In genomic region chr5:31597430-31597944, GRCm38 (mm10) we compare ENCODE assay signal across 9 mouse cellular contexts. TPM values are rescaled to one million over a fixed set of nuclear protein-coding genes. Genes with fewer than 3 reads are reported as not detected.
DNase-seq lines count a peak whose midpoint lies in the region; ATAC-seq and TF ChIP-seq lines count a peak whose summit lies in the region.
"Had no signal": no experiment of that assay in that cellular context is flagged by ENCODE, and none has a peak within 500 bp of the region (broad histone marks: within the 10 kb centered on the region; RNA-seq: fewer than 3 reads in every experiment).

No protein-coding gene starts in this region.

- no peaks in the 10 kb centered on the region for H3K9me3 ChIP-seq in forebrain, embryonic 11.5 days (ENCODE audit: control insufficient read depth, low read length)
- no peaks in the 10 kb centered on the region for H3K9me3 ChIP-seq in forebrain, embryonic 14.5 days (replicated peaks; ENCODE audit: control insufficient read depth, low read length)
- H3K9me3 ChIP-seq in kidney, postnatal 0 days (replicated peaks; ENCODE audit: low read length): no peaks in the 10 kb centered on the region
- no peaks in the 10 kb centered on the region for H3K9me3 ChIP-seq in ES-E14 (ENCODE audit: control insufficient read depth, insufficient read depth, low read depth, low read length)
- no peaks in the 10 kb centered on the region for H3K9me3 ChIP-seq in intestine, postnatal 0 days (ENCODE audit: control insufficient read depth)
- H3K9me3 ChIP-seq: midbrain, embryonic 12.5 days had no signal

- 0 out of 2 replicates have a peak, but pooled peaks cover 4% of the 10 kb centered on the region for H3K4me1 ChIP-seq in forebrain, embryonic 11.5 days (replicated peaks; ENCODE audit: control insufficient read depth, insufficient read depth, low read length)
- H3K4me1 ChIP-seq in forebrain, embryonic 14.5 days (ENCODE audit: control insufficient read depth, insufficient read depth, low read length): 0 out of 2 replicates have a peak, but pooled peaks cover 2% of the 10 kb centered on the region
- H3K4me1 ChIP-seq in kidney, postnatal 0 days (replicated peaks; ENCODE audit: insufficient read depth, low read length): peaks cover 9% of the 10 kb centered on the region; the same call in 1 of the 2 replicates
- peaks cover under 1 to 5% of the 10 kb centered on the region in 2 experiments; a peak in 1 of 4 replicates for H3K4me1 ChIP-seq in ES-E14 (ENCODE audit: control insufficient read depth in 2 of 2, insufficient read depth in 2 of 2, low read length in 2 of 2, poor library complexity in 1 of 2)
- 0 out of 2 replicates have a peak, but pooled peaks cover under 1% of the 10 kb centered on the region for H3K4me1 ChIP-seq in intestine, postnatal 0 days (replicated peaks; ENCODE audit: control insufficient read depth, insufficient read depth, low read length)

- H3K36me3 ChIP-seq in forebrain, embryonic 11.5 days (ENCODE audit: control insufficient read depth, insufficient read depth, low read length): no peaks in the 10 kb centered on the region
- no peaks in the 10 kb centered on the region for H3K36me3 ChIP-seq in forebrain, embryonic 14.5 days (ENCODE audit: control insufficient read depth, insufficient read depth, low read length)
- no peaks in the 10 kb centered on the region for H3K36me3 ChIP-seq in kidney, postnatal 0 days (ENCODE audit: insufficient read depth, low read length)
- H3K36me3 ChIP-seq in ES-E14 (ENCODE audit: control insufficient read depth, insufficient read depth, low read length, poor library complexity, severe bottlenecking): no peaks in the 10 kb centered on the region
- no peaks in the 10 kb centered on the region for H3K36me3 ChIP-seq in intestine, postnatal 0 days (ENCODE audit: control insufficient read depth, insufficient read depth)
- H3K36me3 ChIP-seq: midbrain, embryonic 12.5 days had no signal

- no peak overlapping the region for H3K4me3 ChIP-seq in forebrain, embryonic 11.5 days (ENCODE audit: low read depth, low read length)
- H3K4me3 ChIP-seq in forebrain, embryonic 14.5 days (ENCODE audit: low read depth, low read length): no peak overlapping the region
- no peak overlapping the region for H3K4me3 ChIP-seq in kidney, postnatal 0 days (replicated peaks; ENCODE audit: low read depth, low read length)
- H3K4me3 ChIP-seq in ES-E14 (ENCODE audit: insufficient read depth in 1 of 2, low read depth in 1 of 2, low read length in 2 of 2, poor library complexity in 1 of 2, severe bottlenecking in 1 of 2): peak overlapping the region in 1 of 2 experiments; percentile 77; a peak in 2 of 4 replicates
- peak overlapping the region; percentile 30 for H3K4me3 ChIP-seq in intestine, postnatal 0 days (ENCODE audit: low read depth, low read length)

- ATAC-seq in forebrain, embryonic 11.5 days (replicated peaks; ENCODE audit: low FRiP score): no peak
- no peak for ATAC-seq in forebrain, embryonic 14.5 days
- no peak for ATAC-seq in kidney, postnatal 0 days (replicated peaks; ENCODE audit: low FRiP score, low read depth)
- ATAC-seq in intestine, postnatal 0 days: no peak

- H3K4me2 ChIP-seq in forebrain, embryonic 11.5 days (ENCODE audit: low read depth, low read length, severe bottlenecking): no peak overlapping the region; the same call in 1 of the 2 replicates
- H3K4me2 ChIP-seq in forebrain, embryonic 14.5 days (ENCODE audit: low read length): no peak overlapping the region
- H3K4me2 ChIP-seq in kidney, postnatal 0 days (ENCODE audit: low read length): 0 out of 2 replicates have a peak overlapping the region, but pooled peaks have one; percentile 14
- peak overlapping the region; percentile 69 for H3K4me2 ChIP-seq in intestine, postnatal 0 days (replicated peaks; ENCODE audit: low read depth)

- TF ChIP-seq CTCF in kidney, postnatal 0 days (IDR thresholded peaks at IDR 0.05; ENCODE audit: low read depth): no peak
- no peak for TF ChIP-seq CTCF in intestine, postnatal 0 days (IDR thresholded peaks at IDR 0.05; ENCODE audit: low read depth)

- 66% methylated on average over 6 of the region's 6 CpGs for WGBS in forebrain, embryonic 11.5 days
- WGBS in forebrain, embryonic 14.5 days: 73% methylated on average over 6 of the region's 6 CpGs
- 83% methylated on average over 6 of the region's 6 CpGs for WGBS in kidney, postnatal 0 days
- WGBS in intestine, postnatal 0 days: 41% methylated on average over 6 of the region's 6 CpGs

- in situ Hi-C loops in ES-E14 (cut with MboI; ENCODE audit: low sequenced_read_pairs in 2 of 2, unreplicated experiment in 2 of 2): loop anchor here (10.0 to 25.0 kb wide), 2 partner anchors 590 to 597 kb away; no protein-coding TSS in a partner anchor

- H3K27me3 ChIP-seq in forebrain, embryonic 11.5 days (ENCODE audit: control insufficient read depth, insufficient read depth, low read length): no peaks in the 10 kb centered on the region
- H3K27me3 ChIP-seq in forebrain, embryonic 14.5 days (replicated peaks; ENCODE audit: control insufficient read depth, insufficient read depth, low read length): no peaks in the 10 kb centered on the region
- no peaks in the 10 kb centered on the region for H3K27me3 ChIP-seq in kidney, postnatal 0 days (ENCODE audit: insufficient read depth, low read length)
- no peaks in the 10 kb centered on the region for H3K27me3 ChIP-seq in intestine, postnatal 0 days (replicated peaks; ENCODE audit: control insufficient read depth, insufficient read depth, low read length)

- peak; percentile 26 for DNase-seq in forebrain, embryonic 11.5 days (ENCODE audit: low spot score)
- DNase-seq in forebrain, embryonic 14.5 days (ENCODE audit: low spot score): no peak
- no peak for DNase-seq in kidney, postnatal 0 days (ENCODE audit: low spot score)
- no peak for DNase-seq in kidney, postnatal 36 days
- no peak for DNase-seq in ES-E14 (ENCODE audit: low read depth, low spot score)
- DNase-seq in cerebellum, postnatal 4 days (ENCODE audit: low spot score in 2 of 2): no peak
- no peak for DNase-seq in natural killer cell, adult 2 months (ENCODE audit: low spot score in 2 of 2)

- no peak overlapping the region for H3K9ac ChIP-seq in forebrain, embryonic 11.5 days (ENCODE audit: low read length)
- no peak overlapping the region for H3K9ac ChIP-seq in forebrain, embryonic 14.5 days (ENCODE audit: low read length)
- no peak overlapping the region for H3K9ac ChIP-seq in kidney, postnatal 0 days (ENCODE audit: low read depth, low read length)
- peak overlapping the region; percentile 67; the same call in 1 of the 2 replicates for H3K9ac ChIP-seq in ES-E14 (ENCODE audit: insufficient read depth, low read depth, low read length, poor library complexity, severe bottlenecking)
- H3K9ac ChIP-seq in intestine, postnatal 0 days (ENCODE audit: low read depth, low read length): 0 out of 2 replicates have a peak overlapping the region, but pooled peaks have one; percentile 32

- no peak overlapping the region for H3K27ac ChIP-seq in forebrain, embryonic 11.5 days (ENCODE audit: low read depth, low read length)
- H3K27ac ChIP-seq in forebrain, embryonic 14.5 days (ENCODE audit: low read depth, low read length): no peak overlapping the region
- no peak overlapping the region for H3K27ac ChIP-seq in kidney, postnatal 0 days
- H3K27ac ChIP-seq in ES-E14 (ENCODE audit: insufficient read depth, low read depth, low read length, poor library complexity, severe bottlenecking): no peak overlapping the region
- H3K27ac ChIP-seq in intestine, postnatal 0 days (ENCODE audit: low read depth, low read length): peak overlapping the region; percentile 31; the same call in 1 of the 2 replicates
- H3K27ac ChIP-seq: midbrain, embryonic 12.5 days had no signal

TF ChIP-seq in ES-E14, 5 proteins besides CTCF, POLR2A, EP300 and RAD21:
- TF ChIP-seq MAFK (IDR thresholded peaks at IDR 0.05; ENCODE audit: insufficient read depth, low read depth, low read length) (no peak), CHD2 (IDR thresholded peaks at IDR 0.05; ENCODE audit: low read depth, low read length) (no peak), ZNF384 (IDR thresholded peaks at IDR 0.05; ENCODE audit: low read depth, low read length) (no peak), HCFC1 (IDR thresholded peaks at IDR 0.05; ENCODE audit: borderline replicate concordance, insufficient read depth, low read length) (no peak), ZC3H11A (IDR thresholded peaks at IDR 0.05; ENCODE audit: borderline replicate concordance, low read depth, low read length) (no peak)
TF ChIP-seq in ES-E14: peak in this region for 0.

RNA-seq across cellular contexts. Expression of gene Mrpl33, which starts 0.8 kb away (rescaled TPM):
- polyA plus RNA-seq in forebrain, embryonic 11.5 days (2014; fragmentation: Nextera tagmentation; extraction: Ambion mirVana): 201 and 224 TPM in 2 replicates
- polyA plus RNA-seq in forebrain, embryonic 14.5 days (2014; fragmentation: Nextera tagmentation; extraction: Ambion mirVana): 202 and 241 TPM in 2 replicates
- polyA plus RNA-seq in kidney, postnatal 0 days (2015; fragmentation: Nextera tagmentation; extraction: Ambion mirVana): 369 and 406 TPM in 2 replicates
- 170 and 172 TPM in 2 replicates for total RNA-seq in ES-E14 (2012; rRNA removed)
- 337 and 357 TPM in 2 replicates for polyA plus RNA-seq in intestine, postnatal 0 days (2015; fragmentation: Nextera tagmentation; extraction: Ambion mirVana)

Comparison
In these comparisons a context has a peak if more than half of its experiments do, and no peak if none do; other contexts are left out.
1. H3K4me2 ChIP-seq: peak in kidney, postnatal 0 days (single experiment) and intestine, postnatal 0 days (single experiment); none in forebrain, embryonic 11.5 days (single experiment) and forebrain, embryonic 14.5 days (single experiment).
2. H3K9ac ChIP-seq: peak in ES-E14 (single experiment) and intestine, postnatal 0 days (single experiment); none in forebrain, embryonic 11.5 days (single experiment), forebrain, embryonic 14.5 days (single experiment) and kidney, postnatal 0 days (single experiment).